Mouse (Mus musculus) liver, embryonic 13.5 days (tissue): ENCODE results near the gene Ppard. TPM values are rescaled to one million over a fixed set of nuclear protein-coding genes. Genes with fewer than 3 reads are reported as not detected.

Experiments used
- ATAC-seq: fragments of 200-750 bp; cut with Nextera tagmentation; 2 replicates; pipeline ENCODE4 v1.8.0; 2017; ENCODE audit warnings: low read depth, mild to moderate bottlenecking, moderate number of reproducible peaks, moderate library complexity
- DNase-seq: peaks from one replicate; pipeline ENCODE4 v3.0.0; 2022
- H3K27ac ChIP-seq: fragments of 300-500 bp; sonication (generic); 2 replicates; pipeline ENCODE4 v1.5.1; 2015; ENCODE audit warnings: moderate library complexity, mild to moderate bottlenecking, inconsistent platforms
- H3K27me3 ChIP-seq: fragments of 300-500 bp; sonication (generic); 2 replicates; pipeline ENCODE4 v1.6.1; 2015; ENCODE audit warnings: mild to moderate bottlenecking, inconsistent platforms
- H3K36me3 ChIP-seq: fragments of 300-500 bp; sonication (generic); 2 replicates; pipeline ENCODE4 v1.6.1; 2015; ENCODE audit warnings: mild to moderate bottlenecking, inconsistent platforms
- H3K4me1 ChIP-seq: fragments of 300-500 bp; sonication (generic); replicated peaks from 2 replicates; pipeline ENCODE4 v1.6.1; 2015; ENCODE audit warnings: inconsistent platforms
- H3K4me2 ChIP-seq: fragments of 300-500 bp; sonication (generic); 2 replicates; pipeline ENCODE4 v1.6.1; 2015; ENCODE audit warnings: inconsistent platforms, mild to moderate bottlenecking, moderate library complexity
- H3K4me3 ChIP-seq: fragments of 300-500 bp; sonication (generic); replicated peaks from 2 replicates; pipeline ENCODE4 v1.5.1; 2015; ENCODE audit warnings: mild to moderate bottlenecking, inconsistent platforms
- H3K9ac ChIP-seq: fragments of 300-500 bp; sonication (generic); 2 replicates; pipeline ENCODE4 v1.6.1; 2015; ENCODE audit warnings: mild to moderate bottlenecking, inconsistent platforms
- H3K9me3 ChIP-seq: fragments of 300-500 bp; sonication (generic); replicated peaks from 2 replicates; pipeline ENCODE4 v1.6.1; 2016; ENCODE audit warnings: inconsistent platforms
- WGBS: fragments of 180-500 bp; shearing (Covaris S2); methylation state at CpG from one replicate; pipeline ENCODE4 v1.1.7; 2015; ENCODE audit not compliant: insufficient replicate concordance; 5-methylcytosine and 5-hydroxymethylcytosine counted together
- polyA plus RNA-seq: library from polyadenylated mRNA; unstranded; fragments of >200 nt; fragmentation: Nextera tagmentation; extraction: Ambion mirVana; gene quantifications from 2 replicates; pipeline ENCODE4 v1.2.1, GENCODE M21; 2015

Ppard gene
- polyA plus RNA-seq, 1 experiment from 2014 or later, result 1.4 TPM

- no peak overlapping the region for H3K4me3 ChIP-seq
- H3K9ac ChIP-seq, result no peak overlapping the region
- peaks cover 36% of the 10 kb centered on the region for H3K36me3 ChIP-seq
- 0 out of 2 replicates have a peak, but pooled peaks cover 4% of the 10 kb centered on the region for H3K9me3 ChIP-seq
- ATAC-seq (no peak), DNase-seq (no peak)
- H3K27ac ChIP-seq, result no peak overlapping the region
- no peak overlapping the region for H3K4me2 ChIP-seq
- H3K4me1 ChIP-seq, result peaks cover 6% of the 10 kb centered on the region
- H3K27me3 ChIP-seq, result no peaks in the 10 kb centered on the region
- 62% methylated on average over 3 of the region's 3 CpGs for whole genome bisulfite sequencing
Measured at GRCm38 (mm10) chr17:28300850-28301249, 68.3 kb downstream of the Ppard start.

GRCm38 (mm10) chr17:28305172-28305571 lies 72.7 kb downstream of the Ppard start:
- DNase-seq, result no peak

GRCm38 (mm10) chr17:28308297-28309195 lies 76.0 kb downstream of the Ppard start:
- Histone ChIP-seq H3K9me3 (0 out of 2 replicates have a peak, but pooled peaks cover 4% of the 10 kb centered on the region), H3K9ac (peak overlapping the region; percentile 36; the same call in 1 of the 2 replicates), H3K27ac (no peak overlapping the region), H3K4me3 (no peak overlapping the region), H3K4me2 (peak overlapping the region; percentile 33; the same call in 1 of the 2 replicates), H3K27me3 (no peaks in the 10 kb centered on the region), H3K36me3 (no peaks in the 10 kb centered on the region), H3K4me1 (peaks cover 32% of the 10 kb centered on the region)
- ATAC-seq (no peak), DNase-seq (peak; percentile 73)
- WGBS, result 14% methylated on average over 18 of the region's 18 CpGs

More at GRCm38 (mm10) chr17:28305172-28305571, 72.7 kb downstream of the Ppard start:
- 0 out of 2 replicates have a peak, but pooled peaks cover 4% of the 10 kb centered on the region for H3K9me3 ChIP-seq
- ATAC-seq, result no peak
- 59% methylated on average over 10 of the region's 10 CpGs for WGBS
- no peak overlapping the region for H3K9ac ChIP-seq
- no peak overlapping the region for H3K4me2 ChIP-seq
- peaks cover 4% of the 10 kb centered on the region for H3K36me3 ChIP-seq
- peaks cover 16% of the 10 kb centered on the region for H3K4me1 ChIP-seq
- H3K27me3 ChIP-seq, result no peaks in the 10 kb centered on the region
- H3K4me3 ChIP-seq, result no peak overlapping the region
- H3K27ac ChIP-seq, result no peak overlapping the region

- Histone ChIP-seq H3K4me3 (no peak overlapping the region), H3K9ac (no peak overlapping the region), H3K4me1 (peaks cover 46% of the 10 kb centered on the region), H3K27ac (no peak overlapping the region), H3K9me3 (no peaks in the 10 kb centered on the region), H3K27me3 (no peaks in the 10 kb centered on the region), H3K4me2 (no peak overlapping the region), H3K36me3 (peaks cover 7% of the 10 kb centered on the region)
- ATAC-seq (no peak), DNase-seq (no peak)
- 70% methylated on average over 3 of the region's 3 CpGs for WGBS
Measured at GRCm38 (mm10) chr17:28310831-28311230, 78.3 kb downstream of the Ppard start.

GRCm38 (mm10) chr17:28311366-28312132 lies 79.0 kb downstream of the Ppard start:
- no peak overlapping the region for H3K4me3 ChIP-seq
- H3K27me3 ChIP-seq, result no peaks in the 10 kb centered on the region
- no peak overlapping the region for H3K27ac ChIP-seq
- peaks cover 53% of the 10 kb centered on the region for H3K4me1 ChIP-seq
- ATAC-seq (no peak), DNase-seq (no peak)
- H3K36me3 ChIP-seq, result peaks cover 14% of the 10 kb centered on the region
- H3K4me2 ChIP-seq, result no peak overlapping the region
- no peak overlapping the region for H3K9ac ChIP-seq
- H3K9me3 ChIP-seq, result no peaks in the 10 kb centered on the region
- 76% methylated on average over 5 of the region's 5 CpGs for WGBS

GRCm38 (mm10) chr17:28312232-28313211 lies 80.0 kb downstream of the Ppard start:
- Histone ChIP-seq H3K4me1 (peaks cover 63% of the 10 kb centered on the region), H3K4me3 (peak overlapping the region; percentile 87), H3K27ac (peak overlapping the region; percentile 80), H3K36me3 (peaks cover 23% of the 10 kb centered on the region), H3K4me2 (peak overlapping the region; percentile 78), H3K9me3 (no peaks in the 10 kb centered on the region), H3K27me3 (no peaks in the 10 kb centered on the region), H3K9ac (peak overlapping the region; percentile 59)
- DNase-seq, result peak; percentile 44
- peak; percentile 6 for ATAC-seq
- WGBS, result 16% methylated on average over 17 of the region's 17 CpGs

- Histone ChIP-seq H3K36me3 (peaks cover 27% of the 10 kb centered on the region), H3K4me1 (peaks cover 69% of the 10 kb centered on the region), H3K9me3 (no peaks in the 10 kb centered on the region), H3K27ac (peak within 1 kb of the TSS; percentile 89), H3K27me3 (no peaks in the 10 kb centered on the region), H3K4me3 (peak within 1 kb of the TSS; percentile 87), H3K9ac (peak within 1 kb of the TSS; percentile 92), H3K4me2 (peak within 1 kb of the TSS; percentile 98)
- peak; percentile 96 for ATAC-seq
- DNase-seq, result peak; percentile 99
- under 1% methylated on average over 69 of the region's 69 CpGs for WGBS
Measured at GRCm38 (mm10) chr17:28313212-28313879, 80.8 kb downstream of the Ppard start, which contains the start of gene Fance. Gene Fance (plus strand): TSS chr17:28313519.

- WGBS, result under 1% methylated on average over 11 of the region's 11 CpGs
- peak; percentile 6 for ATAC-seq
- peaks cover 66% of the 10 kb centered on the region for H3K4me1 ChIP-seq
- H3K27me3 ChIP-seq, result no peaks in the 10 kb centered on the region
- peak overlapping the region; percentile 98 for H3K4me2 ChIP-seq
- H3K36me3 ChIP-seq, result peaks cover 31% of the 10 kb centered on the region
- DNase-seq, result no peak
- peak overlapping the region; percentile 92 for H3K9ac ChIP-seq
- no peaks in the 10 kb centered on the region for H3K9me3 ChIP-seq
- peak overlapping the region; percentile 89 for H3K27ac ChIP-seq
- peak overlapping the region; percentile 87 for H3K4me3 ChIP-seq
Measured at GRCm38 (mm10) chr17:28313880-28314225, 81.4 kb downstream of the Ppard start.

- Histone ChIP-seq H3K27me3 (no peaks in the 10 kb centered on the region), H3K4me2 (no peak overlapping the region), H3K9ac (peak overlapping the region; percentile 51; the same call in 1 of the 2 replicates), H3K36me3 (peaks cover 47% of the 10 kb centered on the region), H3K9me3 (no peaks in the 10 kb centered on the region), H3K27ac (no peak overlapping the region), H3K4me3 (no peak overlapping the region), H3K4me1 (peaks cover 62% of the 10 kb centered on the region)
- ATAC-seq, result no peak
- no peak for DNase-seq
- 87% methylated on average over 20 of the region's 20 CpGs for WGBS
Measured at GRCm38 (mm10) chr17:28315611-28316160, 83.2 kb downstream of the Ppard start.

GRCm38 (mm10) chr17:28316476-28316875 lies 84.0 kb downstream of the Ppard start:
- Histone ChIP-seq H3K4me2 (no peak overlapping the region), H3K27me3 (no peaks in the 10 kb centered on the region), H3K9ac (no peak overlapping the region), H3K4me1 (peaks cover 61% of the 10 kb centered on the region), H3K36me3 (peaks cover 50% of the 10 kb centered on the region), H3K27ac (no peak overlapping the region), H3K4me3 (no peak overlapping the region), H3K9me3 (no peaks in the 10 kb centered on the region)
- WGBS, result 81% methylated on average over 9 of the region's 9 CpGs
- no peak for DNase-seq
- no peak for ATAC-seq
